Mouse (Mus musculus): ENCODE measurements at regions not wholly inside any gene's neighbourhood (a gene's known extent, or its start where the extent isn't known, plus 50 kb on each side); places are given as distances from the start of the nearest gene placed in this dataset.

- TF ChIP-seq CTCF (IDR thresholded peaks at IDR 0.05 in 2 of 3, conservative IDR thresholded peaks at IDR 0.05 in 1 of 3; ENCODE audit: control insufficient read depth in 1 of 3, insufficient read depth in 1 of 3, low read depth in 2 of 3, low read length in 3 of 3, poor library complexity in 1 of 3, severe bottlenecking in 1 of 3), result no peak
- TF ChIP-seq POLR2A (IDR thresholded peaks at IDR 0.05; ENCODE audit: control insufficient read depth in 1 of 2, insufficient read depth in 1 of 2, low read depth in 1 of 2, low read length in 2 of 2, poor library complexity in 1 of 2), result no peak
- TF ChIP-seq EP300 (IDR thresholded peaks at IDR 0.05; ENCODE audit: low read depth in 1 of 2, low read length in 2 of 2), result no peak
- no peak for TF ChIP-seq MXI1 (IDR thresholded peaks at IDR 0.05; ENCODE audit: low read depth, low read length)
- no peak for TF ChIP-seq TAL1 (IDR thresholded peaks at IDR 0.05; ENCODE audit: low read length)
- no peak for TF ChIP-seq MYC (IDR thresholded peaks at IDR 0.05; ENCODE audit: low read depth, low read length)
- no peak for TF ChIP-seq TBP (IDR thresholded peaks at IDR 0.05; ENCODE audit: low read depth, low read length)
- no peak for TF ChIP-seq USF1 (IDR thresholded peaks at IDR 0.05; ENCODE audit: low read depth, low read length)
- no peak for TF ChIP-seq RAD21 (IDR thresholded peaks at IDR 0.05; ENCODE audit: low read depth, low read length)
- no peak for TF ChIP-seq CHD1 (IDR thresholded peaks at IDR 0.05; ENCODE audit: low read depth, low read length)
- TF ChIP-seq KAT2A (conservative IDR thresholded peaks at IDR 0.05; ENCODE audit: low read depth, low read length), result no peak
- no peak for TF ChIP-seq ZNF384 (IDR thresholded peaks at IDR 0.05; ENCODE audit: low read depth, low read length)
These were observed 159.1 kb downstream of the Diras2 start for GRCm38 (mm10) chr13:52371986-52372385.

All from MEL (cell line).